Mouse (Mus musculus): ENCODE data around the gene Foxd3.

DNA sequence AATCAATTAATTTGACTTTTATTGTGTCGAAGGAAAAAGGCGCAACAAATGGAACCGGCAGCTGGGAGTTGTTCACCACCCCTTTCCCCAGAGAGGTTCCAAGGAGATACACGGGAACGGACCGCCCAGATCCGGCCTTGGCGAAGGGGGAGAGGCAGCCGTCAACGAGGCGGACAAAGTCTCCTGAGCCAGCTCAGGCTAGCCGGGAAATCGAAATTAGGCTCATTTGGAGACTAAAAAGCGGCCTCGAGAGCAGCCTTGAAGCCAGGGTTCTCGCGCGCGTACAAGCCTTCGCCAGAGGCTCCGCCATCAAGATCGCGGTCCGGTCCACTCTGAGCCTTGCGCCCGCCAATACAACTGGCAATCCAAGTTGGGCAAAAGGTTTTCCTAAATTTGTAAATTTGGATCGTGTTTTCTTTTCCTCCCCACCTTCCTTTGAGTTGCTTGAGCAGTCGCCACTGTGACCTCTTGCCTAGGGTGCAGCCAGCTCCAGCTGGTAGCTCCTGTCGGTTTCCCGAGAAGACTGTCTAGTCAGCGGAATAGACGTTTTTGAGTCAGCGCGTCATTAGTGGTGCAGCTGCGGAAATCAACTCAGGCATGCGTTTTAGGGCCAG lies 2.4 kb upstream of the Foxd3 start:
- TF ChIP-seq CTCF (IDR thresholded peaks at IDR 0.05; ENCODE audit: control insufficient read depth, insufficient read depth, low read length) (no peak), POLR2A (IDR thresholded peaks at IDR 0.05; ENCODE audit: borderline replicate concordance, control insufficient read depth, low read depth, low read length) (no peak)

All from bone marrow, adult 2 months (tissue).